Mouse (Mus musculus) v-Abl transformed pro-B cells (cell line): Measurements from ENCODE around the gene Krt42.

Source experiments
- in situ Hi-C, 2 experiments: fragments of 400-800 bp; cut with MboI; formaldehyde crosslinking; loops; one replicate each; pipeline ENCODE4 v1.15.1; 2025; ENCODE audit not compliant: unreplicated experiment in 2 of 2

Krt42 gene

DNA sequence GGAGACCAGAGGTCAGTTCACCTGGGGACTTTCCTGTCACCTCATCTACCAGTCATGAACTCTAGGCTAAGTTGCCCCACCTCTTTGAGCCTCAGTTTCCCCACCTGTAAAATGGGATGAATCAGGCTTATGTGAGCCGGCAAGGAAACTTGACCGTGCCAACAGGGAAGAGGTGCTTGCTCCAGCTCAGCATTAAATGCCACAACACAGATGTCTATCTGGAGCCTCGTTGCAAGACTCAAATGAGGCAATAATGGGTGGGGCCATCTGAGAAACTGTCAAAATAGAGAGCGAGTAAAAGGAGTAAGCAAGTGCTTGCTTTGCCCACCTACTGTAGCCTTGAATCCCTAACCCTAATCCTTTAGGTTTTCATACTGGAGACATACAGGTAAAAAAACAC lies 50.4 kb downstream of the Krt42 start:
- in situ Hi-C loops, result no loop called here
